In the genomic region with DNA sequence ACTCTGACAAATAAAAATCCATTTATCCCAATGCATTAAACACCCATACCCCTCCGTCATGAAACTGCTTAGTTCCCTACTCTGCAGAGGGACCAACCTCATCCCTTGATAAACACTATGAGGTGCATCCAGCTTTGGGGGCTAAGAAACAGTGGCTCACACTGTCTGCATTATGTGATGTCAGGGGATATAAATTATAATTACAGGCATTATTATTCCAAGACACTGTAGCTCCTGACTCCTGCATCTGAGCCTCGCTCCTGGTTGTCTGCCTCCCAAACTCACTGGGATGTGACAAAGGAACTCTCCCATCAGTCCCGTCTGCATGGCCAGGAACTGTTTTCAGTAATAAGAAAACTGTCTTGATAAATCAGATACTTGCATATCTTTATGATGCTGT, we compare ENCODE assay signal across 18 mouse cellular contexts.
DNase-seq lines count a peak whose midpoint lies in the region; ATAC-seq and TF ChIP-seq lines count a peak whose summit lies in the region.
"Had no signal": no experiment of that assay in that cellular context is flagged by ENCODE, and none has a peak within 500 bp of the region (broad histone marks: within the 10 kb centered on the region; RNA-seq: fewer than 3 reads in every experiment).

No protein-coding gene starts in this region.

- TF ChIP-seq CTCF in hindbrain, postnatal 0 days (IDR thresholded peaks at IDR 0.05; ENCODE audit: low read depth), result no peak
- no peak for TF ChIP-seq CTCF in lung, postnatal 0 days (IDR thresholded peaks at IDR 0.05)
- TF ChIP-seq CTCF in stomach, postnatal 0 days (IDR thresholded peaks at IDR 0.05; ENCODE audit: low read depth), result no peak

- WGBS in hindbrain, embryonic 13.5 days, result 43% methylated on average over 3 of the region's 3 CpGs
- 60% methylated on average over 3 of the region's 3 CpGs for WGBS in hindbrain, postnatal 0 days
- WGBS in lung, postnatal 0 days, result 77% methylated on average over 3 of the region's 3 CpGs
- WGBS in forebrain, embryonic 16.5 days, result 52% methylated on average over 3 of the region's 3 CpGs
- WGBS in stomach, postnatal 0 days, result 68% methylated on average over 3 of the region's 3 CpGs

- H3K27me3 ChIP-seq in hindbrain, embryonic 13.5 days, result no peaks in the 10 kb centered on the region
- H3K27me3 ChIP-seq in hindbrain, postnatal 0 days (ENCODE audit: insufficient read depth, low read length), result no peaks in the 10 kb centered on the region
- no peaks in the 10 kb centered on the region for H3K27me3 ChIP-seq in lung, postnatal 0 days (replicated peaks; ENCODE audit: insufficient read depth, low read length)
- H3K27me3 ChIP-seq in forebrain, embryonic 16.5 days (replicated peaks; ENCODE audit: control insufficient read depth, insufficient read depth, low read length), result no peaks in the 10 kb centered on the region
- no peaks in the 10 kb centered on the region for H3K27me3 ChIP-seq in myocyte (ENCODE audit: control insufficient read depth, insufficient read depth, insufficient read length)
- no peaks in the 10 kb centered on the region for H3K27me3 ChIP-seq in stomach, postnatal 0 days (ENCODE audit: control insufficient read depth, insufficient read depth, low read length)

- DNase-seq in hindbrain, postnatal 0 days (ENCODE audit: low spot score), result no peak
- no peak for DNase-seq in lung, postnatal 0 days (ENCODE audit: low spot score)
- DNase-seq in lung, postnatal 10 days, result no peak
- no peak for DNase-seq in stomach, postnatal 0 days (ENCODE audit: low spot score)
- DNase-seq: adrenal gland, adult 2 months; cerebellum, adult 11-12 months; cerebellum, postnatal 10 days; gastrocnemius, postnatal 25 days; heart, adult 2 months; kidney, adult 8-10 months; right cerebral cortex, postnatal 4 days; thymus, postnatal 25 days had no signal

- no peaks in the 10 kb centered on the region for H3K79me2 ChIP-seq in myocyte (ENCODE audit: control insufficient read depth, insufficient read depth)

- TF ChIP-seq EP300 in lung, postnatal 0 days (IDR thresholded peaks at IDR 0.05), result no peak
- no peak for TF ChIP-seq EP300 in stomach, postnatal 0 days (optimal IDR thresholded peaks at IDR 0.05)

- no peak overlapping the region for H3ac ChIP-seq in myocyte (ENCODE audit: control insufficient read depth, insufficient read length)

- H3K9me3 ChIP-seq in hindbrain, embryonic 13.5 days, result no peaks in the 10 kb centered on the region
- no peaks in the 10 kb centered on the region for H3K9me3 ChIP-seq in hindbrain, postnatal 0 days (ENCODE audit: low read length)
- H3K9me3 ChIP-seq in lung, postnatal 0 days (ENCODE audit: low read length), result no peaks in the 10 kb centered on the region
- H3K9me3 ChIP-seq in forebrain, embryonic 16.5 days (ENCODE audit: control insufficient read depth, low read length), result no peaks in the 10 kb centered on the region
- no peaks in the 10 kb centered on the region for H3K9me3 ChIP-seq in stomach, postnatal 0 days (ENCODE audit: control insufficient read depth, low read length)
- H3K9me3 ChIP-seq: embryonic facial prominence, embryonic 10.5 days; limb, embryonic 10.5 days; midbrain, embryonic 10.5 days had no signal

- H3K27ac ChIP-seq in hindbrain, embryonic 13.5 days, result peak overlapping the region; percentile 45; the same call in 1 of the 2 replicates
- H3K27ac ChIP-seq in hindbrain, postnatal 0 days, result no peak overlapping the region
- peak overlapping the region; percentile 38; the same call in 1 of the 2 replicates for H3K27ac ChIP-seq in lung, postnatal 0 days (ENCODE audit: low read length)
- peak overlapping the region; percentile 42 for H3K27ac ChIP-seq in forebrain, embryonic 16.5 days (ENCODE audit: low read length)
- no peak overlapping the region for H3K27ac ChIP-seq in stomach, postnatal 0 days (replicated peaks)
- H3K27ac ChIP-seq: heart, adult 2 months; limb, embryonic 10.5 days; midbrain, embryonic 10.5 days had no signal

- TF ChIP-seq POLR2A in myocyte (IDR thresholded peaks at IDR 0.05; ENCODE audit: insufficient read length, low read depth), result no peak

- no peak overlapping the region for H3K4me2 ChIP-seq in hindbrain, embryonic 13.5 days
- H3K4me2 ChIP-seq in hindbrain, postnatal 0 days (ENCODE audit: low read depth, low read length), result no peak overlapping the region
- H3K4me2 ChIP-seq in lung, postnatal 0 days (replicated peaks; ENCODE audit: low read depth, low read length), result no peak overlapping the region
- H3K4me2 ChIP-seq in forebrain, embryonic 16.5 days (ENCODE audit: low read length), result no peak overlapping the region
- peak overlapping the region; percentile 5 for H3K4me2 ChIP-seq in myocyte (ENCODE audit: low read depth)
- H3K4me2 ChIP-seq in stomach, postnatal 0 days (replicated peaks; ENCODE audit: low read depth), result no peak overlapping the region

- no peaks in the 10 kb centered on the region for H3K36me3 ChIP-seq in hindbrain, embryonic 13.5 days
- no peaks in the 10 kb centered on the region for H3K36me3 ChIP-seq in hindbrain, postnatal 0 days (ENCODE audit: insufficient read depth, low read length)
- H3K36me3 ChIP-seq in lung, postnatal 0 days (ENCODE audit: insufficient read depth, low read length), result no peaks in the 10 kb centered on the region
- H3K36me3 ChIP-seq in forebrain, embryonic 16.5 days (ENCODE audit: control insufficient read depth, insufficient read depth), result no peaks in the 10 kb centered on the region
- H3K36me3 ChIP-seq in myocyte (ENCODE audit: control insufficient read depth, insufficient read depth), result no peaks in the 10 kb centered on the region
- H3K36me3 ChIP-seq in stomach, postnatal 0 days (ENCODE audit: control insufficient read depth, insufficient read depth, low read length), result no peaks in the 10 kb centered on the region
- H3K36me3 ChIP-seq: embryonic facial prominence, embryonic 10.5 days; limb, embryonic 10.5 days; midbrain, embryonic 10.5 days had no signal

- H3K4me3 ChIP-seq in hindbrain, embryonic 13.5 days, result no peak overlapping the region
- H3K4me3 ChIP-seq in hindbrain, postnatal 0 days (ENCODE audit: low read length), result no peak overlapping the region
- H3K4me3 ChIP-seq in lung, postnatal 0 days (ENCODE audit: low read depth, low read length), result no peak overlapping the region
- H3K4me3 ChIP-seq in forebrain, embryonic 16.5 days (replicated peaks; ENCODE audit: low read length), result no peak overlapping the region
- H3K4me3 ChIP-seq in myocyte, result no peak overlapping the region
- no peak overlapping the region for H3K4me3 ChIP-seq in stomach, postnatal 0 days (ENCODE audit: low read depth, low read length)
- H3K4me3 ChIP-seq: embryonic facial prominence, embryonic 10.5 days; heart, adult 2 months; limb, embryonic 10.5 days; midbrain, embryonic 10.5 days had no signal

- ATAC-seq in hindbrain, embryonic 13.5 days (ENCODE audit: low FRiP score), result no peak
- ATAC-seq in hindbrain, postnatal 0 days, result no peak
- ATAC-seq in lung, postnatal 0 days, result no peak
- no peak; the same call in 1 of the 2 replicates for ATAC-seq in forebrain, embryonic 16.5 days
- no peak for ATAC-seq in stomach, postnatal 0 days (ENCODE audit: low FRiP score, low TSS enrichment)

- H3K4me1 ChIP-seq in hindbrain, embryonic 13.5 days (replicated peaks), result peaks cover 26% of the 10 kb centered on the region
- H3K4me1 ChIP-seq in hindbrain, postnatal 0 days (ENCODE audit: insufficient read depth, low read length), result no peaks in the 10 kb centered on the region
- no peaks in the 10 kb centered on the region for H3K4me1 ChIP-seq in lung, postnatal 0 days (ENCODE audit: insufficient read depth, low read depth, low read length)
- peaks cover 16% of the 10 kb centered on the region for H3K4me1 ChIP-seq in forebrain, embryonic 16.5 days (replicated peaks; ENCODE audit: control insufficient read depth, insufficient read depth, low read length)
- no peaks in the 10 kb centered on the region for H3K4me1 ChIP-seq in stomach, postnatal 0 days (replicated peaks; ENCODE audit: control insufficient read depth, insufficient read depth)

- H3K9ac ChIP-seq in hindbrain, embryonic 13.5 days, result no peak overlapping the region
- H3K9ac ChIP-seq in hindbrain, postnatal 0 days (replicated peaks; ENCODE audit: low read length), result no peak overlapping the region
- H3K9ac ChIP-seq in lung, postnatal 0 days (replicated peaks; ENCODE audit: low read depth), result no peak overlapping the region
- H3K9ac ChIP-seq in forebrain, embryonic 16.5 days (replicated peaks; ENCODE audit: low read depth, low read length), result no peak overlapping the region; the same call in 1 of the 2 replicates
- H3K9ac ChIP-seq in stomach, postnatal 0 days (ENCODE audit: low read length), result no peak overlapping the region

TF ChIP-seq in myocyte, 11 proteins besides CTCF, POLR2A, EP300 and RAD21:
- TF ChIP-seq TCF12 (IDR thresholded peaks at IDR 0.05; ENCODE audit: insufficient read depth, poor library complexity, severe bottlenecking) (no peak), POLR2AphosphoS2 (IDR thresholded peaks at IDR 0.05; ENCODE audit: insufficient read length, low read depth) (no peak), MYOG (IDR thresholded peaks at IDR 0.05; ENCODE audit: control insufficient read depth in 1 of 3, insufficient read depth in 1 of 3, insufficient read length in 2 of 3, low read depth in 2 of 3) (no peak), TCF3 (IDR thresholded peaks at IDR 0.05; ENCODE audit: insufficient read length, low read depth) (no peak), REST (IDR thresholded peaks at IDR 0.05; ENCODE audit: insufficient read depth, insufficient read length) (no peak), USF1 (IDR thresholded peaks at IDR 0.05; ENCODE audit: low read depth) (no peak), MAX (IDR thresholded peaks at IDR 0.05; ENCODE audit: low read depth) (no peak), E2F4 (IDR thresholded peaks at IDR 0.05; ENCODE audit: insufficient read depth) (no peak), SRF (IDR thresholded peaks at IDR 0.05; ENCODE audit: control insufficient read depth, insufficient read length, low read depth) (no peak), CEBPB (IDR thresholded peaks at IDR 0.05; ENCODE audit: insufficient read depth, poor library complexity, severe bottlenecking) (no peak), MYOD1 (IDR thresholded peaks at IDR 0.05; ENCODE audit: control insufficient read depth in 1 of 3, insufficient read length in 2 of 3, low read depth in 2 of 3) (no peak)

Comparison
In these comparisons a context has a peak if more than half of its experiments do, and no peak if none do; other contexts are left out.
1. H3K27ac ChIP-seq: peak in hindbrain, embryonic 13.5 days (single experiment), lung, postnatal 0 days (single experiment) and forebrain, embryonic 16.5 days (single experiment); none in hindbrain, postnatal 0 days (single experiment) and stomach, postnatal 0 days (single experiment).